Mouse (Mus musculus): ENCODE data around the gene Olfr1497.
A peak's percentile ranks its signal among the peaks of the same experiment; 100 is the strongest.

DNA sequence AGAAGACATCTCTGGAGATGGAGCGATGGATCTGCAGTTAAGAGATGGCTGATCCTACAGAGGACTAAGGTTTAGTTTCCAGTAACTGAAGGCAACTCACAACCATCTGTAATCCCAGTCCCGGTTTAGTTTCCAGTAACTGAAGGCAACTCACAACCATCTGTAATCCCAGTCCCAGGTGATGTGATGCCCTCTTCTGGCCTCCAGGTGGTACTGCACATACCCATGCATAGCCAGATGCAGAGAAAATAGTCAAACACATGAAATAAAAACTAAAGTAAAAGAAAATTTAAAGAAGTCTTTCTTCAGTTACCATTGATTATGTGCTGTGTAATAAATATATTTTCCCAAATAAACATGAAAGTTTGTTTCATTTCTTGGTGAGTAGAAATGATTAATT lies 14.8 kb upstream of the Olfr1497 start:
- TF ChIP-seq POLR2A (IDR thresholded peaks at IDR 0.05; ENCODE audit: control insufficient read depth in 1 of 2, insufficient read depth in 1 of 2, low read depth in 1 of 2, low read length in 2 of 2, poor library complexity in 1 of 2) (no peak), ZNF384 (IDR thresholded peaks at IDR 0.05; ENCODE audit: low read depth, low read length) (no peak), CTCF (IDR thresholded peaks at IDR 0.05 in 2 of 3, conservative IDR thresholded peaks at IDR 0.05 in 1 of 3; ENCODE audit: control insufficient read depth in 1 of 3, insufficient read depth in 1 of 3, low read depth in 2 of 3, low read length in 3 of 3, poor library complexity in 1 of 3, severe bottlenecking in 1 of 3) (peak; percentile 55 to 69 (median 68)), JUND (IDR thresholded peaks at IDR 0.05; ENCODE audit: low read depth, low read length) (no peak), RAD21 (IDR thresholded peaks at IDR 0.05; ENCODE audit: low read depth, low read length) (peak; percentile 59), USF1 (IDR thresholded peaks at IDR 0.05; ENCODE audit: low read depth, low read length) (no peak), GATA1 (IDR thresholded peaks at IDR 0.05; ENCODE audit: low read depth, low read length) (no peak), MEF2A (IDR thresholded peaks at IDR 0.05; ENCODE audit: extremely low read depth, insufficient replicate concordance, low read depth, low read length, poor library complexity, severe bottlenecking) (no peak), MYC (IDR thresholded peaks at IDR 0.05; ENCODE audit: low read depth, low read length) (no peak)

All from MEL (cell line).